Mouse (Mus musculus) frontal cortex, postnatal 25 days (tissue): ENCODE data around the gene Scarb2.
"Not testable (repeated sequence)": the region's sequence is repeated elsewhere in the genome, so short reads cannot be mapped to it uniquely, and the experiment has no call there.

Experiments
- DNase-seq, 2 experiments: peaks; one replicate each; pipeline ENCODE4 v3.0.0; 2022; ENCODE audit warnings: low spot score in 2 of 2

The Scarb2 gene

GRCm38 (mm10) chr5:92506733-92507132 lies at the start of gene Scarb2:
Gene Scarb2 (minus strand): TSS chr5:92506833.
- DNase-seq = no peak

- DNase-seq = no peak
Measured at GRCm38 (mm10) chr5:92555905-92556304, 49.3 kb upstream of the Scarb2 start.

GRCm38 (mm10) chr5:92554891-92555511 lies 48.4 kb upstream of the Scarb2 start, which contains the start of gene Fam47e:
Gene Fam47e (plus strand): TSS chr5:92555069.
- peak; percentile 11 to 40 for DNase-seq

- no peak for DNase-seq
Measured at GRCm38 (mm10) chr5:92554443-92554842, 47.8 kb upstream of the Scarb2 start.

GRCm38 (mm10) chr5:92553939-92554338 lies 47.3 kb upstream of the Scarb2 start:
- no peak for DNase-seq

- DNase-seq = no peak
Measured at GRCm38 (mm10) chr5:92552611-92553010, 46.0 kb upstream of the Scarb2 start.

- DNase-seq = no peak
Measured at GRCm38 (mm10) chr5:92539698-92540097, 33.1 kb upstream of the Scarb2 start.

GRCm38 (mm10) chr5:92524821-92525258 lies 18.2 kb upstream of the Scarb2 start:
- DNase-seq = no peak

GRCm38 (mm10) chr5:92521131-92521530 lies 14.5 kb upstream of the Scarb2 start:
- DNase-seq = not testable (repeated sequence)

GRCm38 (mm10) chr5:92512066-92512465 lies 5.4 kb upstream of the Scarb2 start:
- no peak for DNase-seq

GRCm38 (mm10) chr5:92511256-92511655 lies 4.6 kb upstream of the Scarb2 start:
- DNase-seq = no peak

GRCm38 (mm10) chr5:92508853-92509252 lies 2.2 kb upstream of the Scarb2 start:
- DNase-seq = no peak

- no peak for DNase-seq
Measured at GRCm38 (mm10) chr5:92506301-92506729, 318 bp downstream of the Scarb2 start.

- peak; percentile 92 to 93 for DNase-seq
Measured at GRCm38 (mm10) chr5:92505402-92505865, 1.2 kb downstream of the Scarb2 start.

GRCm38 (mm10) chr5:92504676-92505400 lies 1.8 kb downstream of the Scarb2 start:
- DNase-seq = peak; percentile 23 to 31

GRCm38 (mm10) chr5:92503856-92504618 lies 2.6 kb downstream of the Scarb2 start:
- DNase-seq = no peak

GRCm38 (mm10) chr5:92503356-92503847 lies 3.2 kb downstream of the Scarb2 start:
- DNase-seq = peak in 1 of 2 experiments; percentile 2

- peak in 1 of 2 experiments; percentile 2 for DNase-seq
Measured at GRCm38 (mm10) chr5:92499378-92499777, 7.3 kb downstream of the Scarb2 start.

GRCm38 (mm10) chr5:92498661-92499060 lies 8.0 kb downstream of the Scarb2 start:
- peak in 1 of 2 experiments; percentile 3 for DNase-seq

GRCm38 (mm10) chr5:92498225-92498624 lies 8.4 kb downstream of the Scarb2 start:
- no peak for DNase-seq

GRCm38 (mm10) chr5:92495771-92496409 lies 10.7 kb downstream of the Scarb2 start:
- DNase-seq = peak in 1 of 2 experiments; percentile 2
